Mouse (Mus musculus) heart, adult 2 months (tissue): ENCODE measurements around the gene Cdkl4. TPM values are rescaled to one million over a fixed set of nuclear protein-coding genes. Genes with fewer than 3 reads are reported as not detected.

Experiments
- DNase-seq, 2 experiments: peaks; one replicate each; pipeline ENCODE4 v3.0.0; 2021
- H3K27ac ChIP-seq: fragments of 200-600 bp; 2 replicates; pipeline ENCODE4 v1.8.1; 2022
- H3K27me3 ChIP-seq: fragments of 200-500 bp; 2 replicates; pipeline ENCODE4 v1.6.1; 2012; ENCODE audit warnings: mild to moderate bottlenecking, low read length, inconsistent platforms, mixed read lengths; ENCODE audit not compliant: control insufficient read depth, insufficient read depth
- H3K36me3 ChIP-seq: fragments of 200-500 bp; 2 replicates; pipeline ENCODE4 v1.6.1; 2012; ENCODE audit warnings: low read length, inconsistent platforms; ENCODE audit not compliant: control insufficient read depth, insufficient read depth
- H3K4me1 ChIP-seq: fragments of 200-500 bp; 2 replicates; pipeline ENCODE4 v1.6.1; 2011; ENCODE audit warnings: low read length; ENCODE audit not compliant: control insufficient read depth, insufficient read depth
- H3K4me3 ChIP-seq: fragments of 200-600 bp; 2 replicates; pipeline ENCODE4 v1.8.1; 2022
- H3K79me2 ChIP-seq: fragments of 200-500 bp; replicated peaks from 2 replicates; pipeline ENCODE4 v1.6.1; 2012; ENCODE audit warnings: mild to moderate bottlenecking, inconsistent platforms, low read length, moderate library complexity, mixed read lengths; ENCODE audit not compliant: control insufficient read depth, insufficient read depth
- H3K9ac ChIP-seq: fragments of 200-500 bp; 2 replicates; pipeline ENCODE4 v1.6.1; 2012; ENCODE audit warnings: low read depth, mild to moderate bottlenecking, control low read depth, inconsistent platforms, low read length, mixed read lengths
- CTCF ChIP-seq: fragments of 200-600 bp; IDR thresholded peaks from 2 replicates; pipeline ENCODE4 v1.8.1; 2022; ENCODE audit warnings: antibody characterized with exemption, mild to moderate bottlenecking, moderate library complexity
- EP300 ChIP-seq: fragments of 200-500 bp; IDR thresholded peaks from 2 replicates; pipeline ENCODE4 v1.6.1; 2011; ENCODE audit warnings: low read depth, low read length, control low read depth; ENCODE audit not compliant: insufficient read depth
- POLR2A ChIP-seq: fragments of 200-500 bp; IDR thresholded peaks from 2 replicates; pipeline ENCODE4 v1.6.1; 2011; ENCODE audit warnings: mild to moderate bottlenecking, low read depth, low read length, control low read depth; ENCODE audit not compliant: insufficient read depth
- WGBS: fragments of 180-500 bp; shearing (Covaris S2); methylation state at CpG from one replicate; pipeline ENCODE4 v1.1.7; 2018; 5-methylcytosine and 5-hydroxymethylcytosine counted together
- intact Hi-C: fragments of 180-260 bp; cut with DNase I; formaldehyde crosslinking; loops from one replicate; pipeline ENCODE4 v1.15.1; 2025
- polyA plus RNA-seq: library from polyadenylated mRNA; depleted of rRNA; stranded (reverse); fragments of >200 nt; gene quantifications from 2 replicates; pipeline ENCODE4 v1.2.3, GENCODE M21; 2012
- total RNA-seq, 2 experiments: library from RNA; stranded (reverse); gene quantifications; 2 replicates each; pipeline ENCODE4 v1.2.3; 2021

The Cdkl4 gene
- total and polyA plus RNA-seq, 3 experiments, result 0.18 TPM; not detected in 1

GRCm38 (mm10) chr17:80560669-80561401 is 16.8 kb downstream of the Cdkl4 start:
- H3K9ac ChIP-seq, result no peak overlapping the region
- no peak overlapping the region for H3K27ac ChIP-seq
- TF ChIP-seq CTCF, result peak; percentile 91
- peak; percentile 74 for TF ChIP-seq EP300
- no peak for TF ChIP-seq POLR2A
- H3K36me3 ChIP-seq, result no peaks in the 10 kb centered on the region
- no peak overlapping the region for H3K4me3 ChIP-seq
- intact Hi-C loops, result loop anchor here (2.0 kb wide), 2 partner anchors 106 to 270 kb away; partner anchors contain the start of genes Dhx57 and Morn2
- 20% methylated on average over 12 of the region's 12 CpGs for WGBS
- H3K79me2 ChIP-seq, result no peaks in the 10 kb centered on the region
- DNase-seq, result peak; percentile 69 to 75
- H3K4me1 ChIP-seq, result no peaks in the 10 kb centered on the region
- H3K27me3 ChIP-seq, result no peaks in the 10 kb centered on the region

- Histone ChIP-seq H3K4me3 (no peak overlapping the region), H3K27me3 (no peaks in the 10 kb centered on the region), H3K36me3 (no peaks in the 10 kb centered on the region), H3K79me2 (no peaks in the 10 kb centered on the region), H3K27ac (no peak overlapping the region), H3K4me1 (no peaks in the 10 kb centered on the region), H3K9ac (no peak overlapping the region)
- intact Hi-C loops, result loop anchor here (2.0 kb wide), 2 partner anchors 105 to 269 kb away; partner anchors contain the start of genes Dhx57 and Morn2
- no peak for TF ChIP-seq CTCF
- TF ChIP-seq POLR2A, result no peak
- no peak for TF ChIP-seq EP300
- no peak for DNase-seq
- 87% methylated on average over 4 of the region's 4 CpGs for WGBS
Observed at GRCm38 (mm10) chr17:80559745-80560144, 17.9 kb downstream of the Cdkl4 start.

GRCm38 (mm10) chr17:80559050-80559449 is 18.6 kb downstream of the Cdkl4 start:
- intact Hi-C loops, result no loop called here
- TF ChIP-seq CTCF (peak; percentile 75), POLR2A (no peak)
- Histone ChIP-seq H3K4me3 (no peak overlapping the region), H3K9ac (no peak overlapping the region), H3K4me1 (no peaks in the 10 kb centered on the region; the same call in 1 of the 2 replicates), H3K79me2 (no peaks in the 10 kb centered on the region), H3K27ac (no peak overlapping the region), H3K36me3 (no peaks in the 10 kb centered on the region), H3K27me3 (no peaks in the 10 kb centered on the region)
- 29% methylated on average over 11 of the region's 11 CpGs for WGBS
- peak in 1 of 2 experiments; percentile 46 for DNase-seq

GRCm38 (mm10) chr17:80558583-80558982 is 19.0 kb downstream of the Cdkl4 start:
- no peak for DNase-seq
- Histone ChIP-seq H3K36me3 (no peaks in the 10 kb centered on the region), H3K27me3 (no peaks in the 10 kb centered on the region), H3K27ac (no peak overlapping the region), H3K9ac (no peak overlapping the region), H3K4me3 (no peak overlapping the region), H3K79me2 (no peaks in the 10 kb centered on the region), H3K4me1 (no peaks in the 10 kb centered on the region; the same call in 1 of the 2 replicates)
- TF ChIP-seq POLR2A, result no peak
- intact Hi-C loops, result no loop called here
- WGBS, result 77% methylated on average over 14 of the region's 14 CpGs

GRCm38 (mm10) chr17:80557461-80557860 is 20.2 kb downstream of the Cdkl4 start:
- no peaks in the 10 kb centered on the region; the same call in 1 of the 2 replicates for H3K4me1 ChIP-seq
- TF ChIP-seq POLR2A, result no peak
- TF ChIP-seq CTCF, result peak; percentile 22; the same call in 1 of the 2 replicates
- no peaks in the 10 kb centered on the region for H3K27me3 ChIP-seq
- H3K9ac ChIP-seq, result no peak overlapping the region
- no peak overlapping the region for H3K27ac ChIP-seq
- H3K79me2 ChIP-seq, result no peaks in the 10 kb centered on the region
- WGBS, result 94% methylated on average over 5 of the region's 5 CpGs
- H3K36me3 ChIP-seq, result no peaks in the 10 kb centered on the region
- DNase-seq, result no peak
- intact Hi-C loops, result no loop called here
- no peak overlapping the region for H3K4me3 ChIP-seq
